Mouse (Mus musculus) liver, embryonic 13.5 days (tissue): ENCODE data around the gene Dpep1. TPM values are rescaled to one million over a fixed set of nuclear protein-coding genes. Genes with fewer than 3 reads are reported as not detected.
A peak's percentile ranks its signal among the peaks of the same experiment; 100 is the strongest.

Experiments
- ATAC-seq: fragments of 200-750 bp; cut with Nextera tagmentation; 2 replicates; pipeline ENCODE4 v1.8.0; 2017; ENCODE audit warnings: low read depth, mild to moderate bottlenecking, moderate number of reproducible peaks, moderate library complexity
- DNase-seq: peaks from one replicate; pipeline ENCODE4 v3.0.0; 2022
- H3K27ac ChIP-seq: fragments of 300-500 bp; sonication (generic); 2 replicates; pipeline ENCODE4 v1.5.1; 2015; ENCODE audit warnings: moderate library complexity, mild to moderate bottlenecking, inconsistent platforms
- H3K27me3 ChIP-seq: fragments of 300-500 bp; sonication (generic); 2 replicates; pipeline ENCODE4 v1.6.1; 2015; ENCODE audit warnings: mild to moderate bottlenecking, inconsistent platforms
- H3K36me3 ChIP-seq: fragments of 300-500 bp; sonication (generic); 2 replicates; pipeline ENCODE4 v1.6.1; 2015; ENCODE audit warnings: mild to moderate bottlenecking, inconsistent platforms
- H3K4me1 ChIP-seq: fragments of 300-500 bp; sonication (generic); replicated peaks from 2 replicates; pipeline ENCODE4 v1.6.1; 2015; ENCODE audit warnings: inconsistent platforms
- H3K4me2 ChIP-seq: fragments of 300-500 bp; sonication (generic); 2 replicates; pipeline ENCODE4 v1.6.1; 2015; ENCODE audit warnings: inconsistent platforms, mild to moderate bottlenecking, moderate library complexity
- H3K4me3 ChIP-seq: fragments of 300-500 bp; sonication (generic); replicated peaks from 2 replicates; pipeline ENCODE4 v1.5.1; 2015; ENCODE audit warnings: mild to moderate bottlenecking, inconsistent platforms
- H3K9ac ChIP-seq: fragments of 300-500 bp; sonication (generic); 2 replicates; pipeline ENCODE4 v1.6.1; 2015; ENCODE audit warnings: mild to moderate bottlenecking, inconsistent platforms
- H3K9me3 ChIP-seq: fragments of 300-500 bp; sonication (generic); replicated peaks from 2 replicates; pipeline ENCODE4 v1.6.1; 2016; ENCODE audit warnings: inconsistent platforms
- WGBS: fragments of 180-500 bp; shearing (Covaris S2); methylation state at CpG from one replicate; pipeline ENCODE4 v1.1.7; 2015; ENCODE audit not compliant: insufficient replicate concordance; 5-methylcytosine and 5-hydroxymethylcytosine counted together
- polyA plus RNA-seq: library from polyadenylated mRNA; unstranded; fragments of >200 nt; fragmentation: Nextera tagmentation; extraction: Ambion mirVana; gene quantifications from 2 replicates; pipeline ENCODE4 v1.2.1, GENCODE M21; 2015

The Dpep1 gene
- 0.14 and 0.24 TPM in 2 replicates for polyA plus RNA-seq

GRCm38 (mm10) chr8:123185566-123186409 lies at the start of gene Dpep1:
Gene Dpep1, plus strand, starts transcription at chr8:123186242.
- Histone ChIP-seq H3K9me3 (no peaks in the 10 kb centered on the region), H3K27ac (no peak within 1 kb of the TSS), H3K4me2 (no peak within 1 kb of the TSS), H3K36me3 (no peaks in the 10 kb centered on the region), H3K9ac (no peak within 1 kb of the TSS), H3K4me1 (peaks cover 28% of the 10 kb centered on the region), H3K4me3 (no peak within 1 kb of the TSS), H3K27me3 (peaks cover 16% of the 10 kb centered on the region; the same call in 1 of the 2 replicates)
- 55% methylated on average over 19 of the region's 19 CpGs for WGBS
- no peak for ATAC-seq
- DNase-seq = no peak

- H3K4me2 ChIP-seq = no peak overlapping the region
- H3K9ac ChIP-seq = no peak overlapping the region
- no peaks in the 10 kb centered on the region for H3K36me3 ChIP-seq
- DNase-seq = no peak
- WGBS = 71% methylated on average over 9 of the region's 9 CpGs
- peaks cover 4% of the 10 kb centered on the region; the same call in 1 of the 2 replicates for H3K9me3 ChIP-seq
- no peak overlapping the region for H3K27ac ChIP-seq
- H3K4me3 ChIP-seq = no peak overlapping the region
- peaks cover 7% of the 10 kb centered on the region; the same call in 1 of the 2 replicates for H3K27me3 ChIP-seq
- ATAC-seq = no peak
- peaks cover 8% of the 10 kb centered on the region; the same call in 1 of the 2 replicates for H3K4me1 ChIP-seq
Measured at GRCm38 (mm10) chr8:123136287-123136686, 49.8 kb upstream of the Dpep1 start.

GRCm38 (mm10) chr8:123137645-123138077 lies 48.4 kb upstream of the Dpep1 start:
- H3K9me3 ChIP-seq = peaks cover 4% of the 10 kb centered on the region; the same call in 1 of the 2 replicates
- H3K36me3 ChIP-seq = no peaks in the 10 kb centered on the region
- H3K9ac ChIP-seq = no peak overlapping the region
- peaks cover 8% of the 10 kb centered on the region; the same call in 1 of the 2 replicates for H3K4me1 ChIP-seq
- peaks cover 7% of the 10 kb centered on the region; the same call in 1 of the 2 replicates for H3K27me3 ChIP-seq
- DNase-seq = no peak
- H3K27ac ChIP-seq = no peak overlapping the region
- H3K4me3 ChIP-seq = no peak overlapping the region
- WGBS = 15% methylated on average over 2 of the region's 2 CpGs
- ATAC-seq = no peak
- no peak overlapping the region for H3K4me2 ChIP-seq

GRCm38 (mm10) chr8:123138741-123139140 lies 47.3 kb upstream of the Dpep1 start:
- DNase-seq (no peak), ATAC-seq (no peak)
- peaks cover 8% of the 10 kb centered on the region; the same call in 1 of the 2 replicates for H3K4me1 ChIP-seq
- no peak overlapping the region for H3K9ac ChIP-seq
- H3K27ac ChIP-seq = no peak overlapping the region
- no peak overlapping the region for H3K4me3 ChIP-seq
- 62% methylated on average over 4 of the region's 4 CpGs for WGBS
- H3K36me3 ChIP-seq = no peaks in the 10 kb centered on the region
- no peak overlapping the region for H3K4me2 ChIP-seq
- H3K27me3 ChIP-seq = peaks cover 7% of the 10 kb centered on the region; the same call in 1 of the 2 replicates
- no peaks in the 10 kb centered on the region for H3K9me3 ChIP-seq

GRCm38 (mm10) chr8:123141741-123142462 lies 44.1 kb upstream of the Dpep1 start:
- no peak overlapping the region for H3K9ac ChIP-seq
- no peak overlapping the region for H3K4me2 ChIP-seq
- H3K36me3 ChIP-seq = no peaks in the 10 kb centered on the region
- no peak overlapping the region for H3K27ac ChIP-seq
- H3K4me1 ChIP-seq = peaks cover 8% of the 10 kb centered on the region; the same call in 1 of the 2 replicates
- WGBS = 77% methylated on average over 14 of the region's 14 CpGs
- no peaks in the 10 kb centered on the region for H3K9me3 ChIP-seq
- H3K4me3 ChIP-seq = no peak overlapping the region
- DNase-seq (no peak), ATAC-seq (no peak)
- H3K27me3 ChIP-seq = no peaks in the 10 kb centered on the region

- WGBS = 45% methylated on average over 6 of the region's 6 CpGs
- DNase-seq = no peak
- H3K27me3 ChIP-seq = peaks cover 17% of the 10 kb centered on the region; the same call in 1 of the 2 replicates
- no peak for ATAC-seq
- no peak overlapping the region for H3K9ac ChIP-seq
- H3K4me1 ChIP-seq = peaks cover 3% of the 10 kb centered on the region; the same call in 1 of the 2 replicates
- H3K4me3 ChIP-seq = no peak overlapping the region
- no peak overlapping the region for H3K27ac ChIP-seq
- H3K9me3 ChIP-seq = no peaks in the 10 kb centered on the region
- no peaks in the 10 kb centered on the region for H3K36me3 ChIP-seq
- no peak overlapping the region for H3K4me2 ChIP-seq
Measured at GRCm38 (mm10) chr8:123145279-123145678, 40.8 kb upstream of the Dpep1 start.

GRCm38 (mm10) chr8:123146390-123146789 lies 39.7 kb upstream of the Dpep1 start:
- no peaks in the 10 kb centered on the region for H3K4me1 ChIP-seq
- H3K4me2 ChIP-seq = no peak overlapping the region
- no peak for ATAC-seq
- no peaks in the 10 kb centered on the region for H3K36me3 ChIP-seq
- WGBS = 74% methylated on average over 7 of the region's 7 CpGs
- H3K27ac ChIP-seq = no peak overlapping the region
- no peak overlapping the region for H3K4me3 ChIP-seq
- H3K9ac ChIP-seq = no peak overlapping the region
- H3K9me3 ChIP-seq = no peaks in the 10 kb centered on the region
- no peak for DNase-seq
- peaks cover 17% of the 10 kb centered on the region; the same call in 1 of the 2 replicates for H3K27me3 ChIP-seq

- DNase-seq (no peak), ATAC-seq (no peak)
- Histone ChIP-seq H3K27me3 (peaks cover 24% of the 10 kb centered on the region; the same call in 1 of the 2 replicates), H3K27ac (no peak overlapping the region), H3K4me2 (no peak overlapping the region), H3K9ac (no peak overlapping the region), H3K36me3 (no peaks in the 10 kb centered on the region), H3K4me3 (no peak overlapping the region), H3K4me1 (peaks cover 12% of the 10 kb centered on the region), H3K9me3 (no peaks in the 10 kb centered on the region)
- WGBS = 43% methylated on average over 9 of the region's 9 CpGs
Measured at GRCm38 (mm10) chr8:123150737-123151171, 35.3 kb upstream of the Dpep1 start.

GRCm38 (mm10) chr8:123155177-123155576 lies 30.9 kb upstream of the Dpep1 start:
- Histone ChIP-seq H3K9ac (peak overlapping the region; percentile 42; the same call in 1 of the 2 replicates), H3K4me2 (no peak overlapping the region), H3K9me3 (no peaks in the 10 kb centered on the region), H3K4me3 (no peak overlapping the region), H3K27ac (peak overlapping the region; percentile 51), H3K36me3 (no peaks in the 10 kb centered on the region), H3K4me1 (peaks cover 42% of the 10 kb centered on the region), H3K27me3 (0 out of 2 replicates have a peak, but pooled peaks cover 8% of the 10 kb centered on the region)
- DNase-seq (peak; percentile 16), ATAC-seq (no peak)
- 57% methylated on average over 5 of the region's 5 CpGs for WGBS

GRCm38 (mm10) chr8:123156070-123156773 lies 29.8 kb upstream of the Dpep1 start:
- Histone ChIP-seq H3K27me3 (0 out of 2 replicates have a peak, but pooled peaks cover 8% of the 10 kb centered on the region), H3K27ac (peak overlapping the region; percentile 77), H3K4me1 (peaks cover 42% of the 10 kb centered on the region), H3K4me3 (no peak overlapping the region; the same call in 1 of the 2 replicates), H3K9ac (peak overlapping the region; percentile 59), H3K36me3 (no peaks in the 10 kb centered on the region), H3K9me3 (no peaks in the 10 kb centered on the region), H3K4me2 (peak overlapping the region; percentile 55)
- WGBS = 26% methylated on average over 9 of the region's 9 CpGs
- peak; percentile 66 for DNase-seq
- peak; percentile 95 for ATAC-seq
